Mouse (Mus musculus): ENCODE data around the gene Gm20388.

GRCm38 (mm10) chr8:122853340-122853771, 2942.7 kb downstream of the Gm20388 start:
- TF ChIP-seq POLR2A (IDR thresholded peaks at IDR 0.05; ENCODE audit: borderline replicate concordance, insufficient read depth, low read length) (peak; percentile 27; the same call in 1 of the 2 replicates), CTCF (IDR thresholded peaks at IDR 0.05; ENCODE audit: borderline replicate concordance, insufficient read depth, low read depth, low read length) (no peak)
